Mouse (Mus musculus) limb, embryonic 14.5 days (tissue): ENCODE data around the gene Rilpl1. TPM values are rescaled to one million over a fixed set of nuclear protein-coding genes. Genes with fewer than 3 reads are reported as not detected.
"Not testable (repeated sequence)": the region's sequence is repeated elsewhere in the genome, so short reads cannot be mapped to it uniquely, and the experiment has no call there.

Experiments
- ATAC-seq: fragments of 200-750 bp; cut with Nextera tagmentation; 2 replicates; pipeline ENCODE4 v1.8.0; 2017; ENCODE audit warnings: low read depth, moderate number of reproducible peaks, moderate TSS enrichment; ENCODE audit not compliant: low FRiP score
- DNase-seq: peaks from one replicate; pipeline ENCODE4 v3.0.0-alpha.2; 2015; ENCODE audit warnings: low spot score
- H3K27ac ChIP-seq: fragments of 300-500 bp; sonication (generic); replicated peaks from 2 replicates; pipeline ENCODE4 v1.5.1; 2014; ENCODE audit warnings: low read depth, mild to moderate bottlenecking, low read length, moderate library complexity, mixed read lengths
- H3K27me3 ChIP-seq: fragments of 300-500 bp; sonication (generic); 2 replicates; pipeline ENCODE4 v1.6.1; 2014; ENCODE audit warnings: low read length, mixed read lengths; ENCODE audit not compliant: control insufficient read depth, insufficient read depth
- H3K36me3 ChIP-seq: fragments of 300-500 bp; sonication (generic); 2 replicates; pipeline ENCODE4 v1.6.1; 2014; ENCODE audit warnings: mild to moderate bottlenecking, low read length, moderate library complexity, mixed read lengths; ENCODE audit not compliant: control insufficient read depth, insufficient read depth
- H3K4me1 ChIP-seq: fragments of 300-500 bp; sonication (generic); 2 replicates; pipeline ENCODE4 v1.6.1; 2014; ENCODE audit warnings: antibody characterized with exemption, low read length, mixed read lengths; ENCODE audit not compliant: control insufficient read depth, insufficient read depth
- H3K4me2 ChIP-seq: fragments of 300-500 bp; sonication (generic); replicated peaks from 2 replicates; pipeline ENCODE4 v1.6.1; 2014; ENCODE audit warnings: low read depth, mild to moderate bottlenecking, low read length, moderate library complexity; ENCODE audit not compliant: severe bottlenecking
- H3K4me3 ChIP-seq: fragments of 300-500 bp; sonication (generic); replicated peaks from 2 replicates; pipeline ENCODE4 v1.5.1; 2014; ENCODE audit warnings: low read length
- H3K9ac ChIP-seq: fragments of 300-500 bp; sonication (generic); 2 replicates; pipeline ENCODE4 v1.6.1; 2014; ENCODE audit warnings: mild to moderate bottlenecking, low read depth, low read length, moderate library complexity; ENCODE audit not compliant: severe bottlenecking
- H3K9me3 ChIP-seq: fragments of 300-500 bp; sonication (generic); 2 replicates; pipeline ENCODE4 v1.6.1; 2016; ENCODE audit warnings: low read length; ENCODE audit not compliant: control insufficient read depth
- POLR2A ChIP-seq: fragments of 200-500 bp; IDR thresholded peaks from 2 replicates; pipeline ENCODE4 v1.8.0; 2012; ENCODE audit warnings: inconsistent platforms, mild to moderate bottlenecking, moderate library complexity, borderline replicate concordance; ENCODE audit not compliant: insufficient read depth, insufficient read length; ENCODE audit errors: extremely low read depth
- WGBS: fragments of 180-500 bp; shearing (Covaris S2); extraction: QIAGEN DNeasy Blood & Tissue Kit; methylation state at CpG from one replicate; pipeline ENCODE4 v1.1.7; 2014; 5-methylcytosine and 5-hydroxymethylcytosine counted together
- polyA plus RNA-seq, 2 experiments: library from polyadenylated mRNA; depleted of rRNA in 1 of 2; stranded (reverse) in 1 of 2; unstranded in 1 of 2; fragments of >200 nt; fragmentation: Nextera tagmentation in 1 of 2; extraction: Ambion mirVana in 1 of 2; gene quantifications; 2 replicates each; pipeline versions ENCODE4 v1.2.1 to v1.2.3; 2012 to 2014

Rilpl1 gene
- polyA plus RNA-seq, 2 experiments = 22.4 to 23.2 TPM

GRCm38 (mm10) chr5:124553607-124554006, 22.4 kb upstream of the Rilpl1 start:
- DNase-seq = no peak
- H3K27ac ChIP-seq = no peak overlapping the region
- H3K27me3 ChIP-seq = no peaks in the 10 kb centered on the region
- TF ChIP-seq POLR2A = no peak
- H3K36me3 ChIP-seq = peaks cover 44% of the 10 kb centered on the region
- ATAC-seq = no peak
- peak overlapping the region; percentile 84; the same call in 1 of the 2 replicates for H3K4me3 ChIP-seq
- no peak overlapping the region for H3K9ac ChIP-seq
- 70% methylated on average over 6 of the region's 6 CpGs for WGBS
- H3K4me1 ChIP-seq = no peaks in the 10 kb centered on the region; the same call in 1 of the 2 replicates
- H3K4me2 ChIP-seq = peak overlapping the region; percentile 68
- no peaks in the 10 kb centered on the region for H3K9me3 ChIP-seq

- Histone ChIP-seq H3K9me3 (no peaks in the 10 kb centered on the region), H3K36me3 (peaks cover 44% of the 10 kb centered on the region), H3K4me3 (peak within 1 kb of the TSS; percentile 84), H3K4me2 (peak within 1 kb of the TSS; percentile 68), H3K4me1 (no peaks in the 10 kb centered on the region; the same call in 1 of the 2 replicates), H3K27ac (peak within 1 kb of the TSS; percentile 78), H3K9ac (peak within 1 kb of the TSS; percentile 70), H3K27me3 (no peaks in the 10 kb centered on the region)
- DNase-seq (peak; percentile 94), ATAC-seq (peak; percentile 87)
- under 1% methylated on average over 63 of the region's 66 CpGs for WGBS
- no peak for TF ChIP-seq POLR2A
Observed at GRCm38 (mm10) chr5:124552558-124553307, 21.5 kb upstream of the Rilpl1 start, which contains the start of gene Ddx55. Gene Ddx55, plus strand, starts transcription at chr5:124552864.

- no peak for TF ChIP-seq POLR2A
- peak overlapping the region; percentile 78 for H3K27ac ChIP-seq
- no peaks in the 10 kb centered on the region; the same call in 1 of the 2 replicates for H3K4me1 ChIP-seq
- DNase-seq (peak; percentile 31), ATAC-seq (no peak)
- H3K4me3 ChIP-seq = peak overlapping the region; percentile 84
- H3K27me3 ChIP-seq = no peaks in the 10 kb centered on the region
- 9% methylated on average over 9 of the region's 9 CpGs for WGBS
- no peaks in the 10 kb centered on the region for H3K9me3 ChIP-seq
- peaks cover 46% of the 10 kb centered on the region for H3K36me3 ChIP-seq
- H3K9ac ChIP-seq = peak overlapping the region; percentile 70
- H3K4me2 ChIP-seq = peak overlapping the region; percentile 68
Observed at GRCm38 (mm10) chr5:124552094-124552472, 20.9 kb upstream of the Rilpl1 start.

- H3K27ac ChIP-seq = not testable (repeated sequence)
- 33% methylated on average over 5 of the region's 5 CpGs for WGBS
Observed at GRCm38 (mm10) chr5:124551349-124552093, 20.3 kb upstream of the Rilpl1 start.

GRCm38 (mm10) chr5:124550737-124551136, 19.5 kb upstream of the Rilpl1 start:
- not testable (repeated sequence) for H3K4me1 ChIP-seq, H3K4me3 ChIP-seq, DNase-seq, H3K4me2 ChIP-seq, H3K27me3 ChIP-seq, H3K27ac ChIP-seq, ATAC-seq, H3K9me3 ChIP-seq, H3K9ac ChIP-seq
- H3K36me3 ChIP-seq = peaks cover 49% of the 10 kb centered on the region
- 79% methylated on average over 4 of the region's 4 CpGs for WGBS

More at GRCm38 (mm10) chr5:124551349-124552093, 20.3 kb upstream of the Rilpl1 start:
- peak overlapping the region; percentile 68 for H3K4me2 ChIP-seq
- H3K9ac ChIP-seq = peak overlapping the region; percentile 70; the same call in 1 of the 2 replicates
- not testable (repeated sequence) for H3K27me3 ChIP-seq, H3K9me3 ChIP-seq, ATAC-seq, H3K4me1 ChIP-seq, DNase-seq
- peak overlapping the region; percentile 84 for H3K4me3 ChIP-seq
- peaks cover 46% of the 10 kb centered on the region for H3K36me3 ChIP-seq
